Mouse (Mus musculus): ENCODE results near the gene Ppp1r14a.

Gene Ppp1r14a

DNA sequence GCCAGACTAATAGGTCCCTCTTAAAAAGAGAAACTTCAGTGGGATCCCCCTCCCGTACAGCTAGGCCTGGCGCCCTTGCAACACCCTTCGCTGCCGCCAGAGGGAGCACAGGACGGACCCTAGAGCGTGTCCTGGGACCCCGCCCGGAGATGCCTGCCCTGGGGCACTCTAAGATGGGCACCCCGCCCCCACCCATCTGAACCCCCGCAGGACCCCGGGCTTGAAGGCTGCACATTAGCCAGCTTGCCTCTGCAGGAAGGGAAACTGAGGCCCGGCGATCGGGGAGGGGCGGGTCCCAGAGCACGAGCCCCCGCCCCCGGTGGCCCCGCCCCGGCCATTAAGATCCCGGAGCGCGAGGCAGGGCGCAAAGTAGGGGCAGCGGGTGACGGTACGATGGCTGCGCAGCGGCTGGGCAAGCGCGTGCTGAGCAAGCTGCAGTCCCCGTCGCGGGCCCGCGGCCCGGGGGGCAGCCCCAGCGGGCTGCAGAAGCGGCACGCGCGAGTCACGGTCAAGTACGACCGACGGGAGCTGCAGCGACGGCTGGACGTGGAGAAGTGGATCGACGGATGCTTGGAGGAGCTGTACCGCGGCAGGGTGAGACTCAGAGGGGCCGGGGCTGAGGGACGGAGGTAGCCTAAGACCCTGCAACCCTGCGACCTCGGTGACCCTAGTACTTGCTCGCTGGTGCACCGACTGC lies at the start of gene Ppp1r14a:
Ppp1r14a (plus strand) TSS at position 367 of the 697 bp plus-strand sequence.
- peak; percentile 86 for DNase-seq

DNA sequence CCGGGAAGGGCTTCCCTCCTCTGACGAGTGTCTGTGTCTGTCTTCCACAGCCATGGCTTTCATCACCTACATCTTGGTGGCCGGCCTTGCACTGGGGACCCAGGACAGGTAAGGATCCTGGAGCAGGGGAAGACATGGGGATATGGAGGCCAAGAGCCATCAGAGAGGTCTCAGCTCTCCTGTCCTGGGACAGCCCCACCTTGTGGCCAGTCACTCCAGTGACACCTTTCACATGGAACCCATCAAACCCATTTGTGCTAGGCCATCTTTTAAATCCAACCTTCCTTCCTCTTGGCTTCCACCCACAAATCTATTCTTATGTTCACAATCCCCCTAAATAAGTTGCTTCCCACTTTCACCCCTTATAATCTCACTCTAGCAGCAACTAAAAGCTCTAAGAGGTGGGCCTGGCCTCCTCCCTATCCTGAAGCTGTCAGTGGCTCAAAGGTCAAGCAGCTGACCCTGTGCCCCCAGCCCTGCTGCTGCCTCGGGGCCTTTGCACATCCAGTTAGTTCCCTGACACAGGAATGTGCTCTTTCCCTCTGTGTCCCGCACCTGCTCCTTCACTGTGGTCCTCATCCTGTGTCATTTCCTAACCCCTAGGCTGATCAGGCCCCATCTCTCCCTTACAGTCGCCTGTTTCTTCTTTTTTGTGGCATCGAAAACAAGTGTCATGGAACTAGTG lies 44.2 kb upstream of the Ppp1r14a start:
- DNase-seq: peak; percentile 49

DNA sequence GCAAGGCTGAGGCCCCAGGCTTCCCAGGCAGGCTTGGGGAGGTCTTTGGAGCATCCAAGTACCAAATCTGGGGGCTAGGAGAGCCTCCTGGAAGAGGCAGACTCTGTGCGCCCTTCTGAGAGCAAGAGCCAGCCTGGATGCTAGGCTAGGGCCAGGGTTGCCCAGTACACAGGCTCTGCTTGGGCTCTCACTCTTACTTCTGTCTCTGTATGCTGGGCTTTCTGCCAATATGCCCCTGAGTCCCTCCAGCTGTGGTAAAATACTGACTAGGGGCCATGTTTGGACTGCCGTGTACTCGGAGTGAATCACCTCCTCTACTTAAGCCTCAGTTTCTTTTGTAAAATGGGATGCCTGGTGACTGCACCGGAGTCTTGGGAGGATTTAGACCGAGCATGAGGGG lies 43.1 kb upstream of the Ppp1r14a start:
- peak; percentile 39 for DNase-seq

DNA sequence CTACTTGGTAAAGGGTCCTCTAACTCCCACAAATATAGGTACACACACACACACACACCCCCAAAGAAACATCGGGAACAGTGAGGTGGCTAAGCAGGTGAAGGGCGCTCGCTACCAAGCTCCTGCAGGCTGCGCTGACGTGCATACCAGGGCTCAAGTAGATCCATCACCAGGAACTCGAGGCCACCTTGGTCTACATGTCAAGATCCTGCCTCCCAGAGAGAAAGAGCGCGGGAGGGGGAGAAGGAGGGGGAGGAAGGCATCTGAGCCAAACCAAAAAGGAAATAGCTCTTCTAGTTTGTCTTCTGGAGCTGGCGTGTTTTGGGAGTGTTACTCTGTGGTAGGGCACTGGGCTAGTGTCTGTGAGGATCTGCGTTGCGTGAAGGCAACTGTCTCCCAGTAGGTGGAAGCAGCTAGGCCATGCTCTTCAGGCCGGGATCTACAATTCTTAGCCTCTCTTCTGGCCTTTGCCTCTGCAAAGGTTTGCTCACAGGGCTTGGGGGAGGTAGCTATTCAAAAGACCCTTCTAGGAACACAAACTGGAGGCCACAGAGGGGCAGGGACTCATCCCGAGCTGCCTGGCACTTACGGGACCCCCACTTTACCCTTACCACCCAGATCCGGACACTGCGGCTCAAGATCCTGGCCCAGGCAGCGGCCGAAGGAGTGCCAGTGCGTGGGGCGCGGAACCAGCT lies 42.3 kb upstream of the Ppp1r14a start:
- DNase-seq: no peak

DNA sequence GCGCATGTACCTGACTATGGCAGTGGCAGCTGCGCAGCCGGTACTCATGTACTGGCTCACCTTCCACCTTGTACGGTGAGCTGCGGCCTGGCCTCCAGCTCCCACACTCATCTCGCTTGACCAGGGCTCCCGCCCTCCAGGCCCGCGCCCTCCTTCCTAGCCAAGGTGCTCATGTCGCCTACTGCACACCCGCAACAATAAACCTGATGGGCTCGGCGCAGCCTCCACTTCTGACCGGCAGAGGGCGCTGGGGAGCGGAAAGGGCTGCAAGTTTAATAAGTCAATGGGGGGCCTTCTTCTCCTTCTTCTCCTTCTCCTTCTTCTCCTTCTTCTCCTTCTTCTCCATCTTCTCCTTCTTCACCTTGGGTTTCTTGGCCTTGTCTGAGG lies 41.8 kb upstream of the Ppp1r14a start:
- peak; percentile 87 for DNase-seq

DNA sequence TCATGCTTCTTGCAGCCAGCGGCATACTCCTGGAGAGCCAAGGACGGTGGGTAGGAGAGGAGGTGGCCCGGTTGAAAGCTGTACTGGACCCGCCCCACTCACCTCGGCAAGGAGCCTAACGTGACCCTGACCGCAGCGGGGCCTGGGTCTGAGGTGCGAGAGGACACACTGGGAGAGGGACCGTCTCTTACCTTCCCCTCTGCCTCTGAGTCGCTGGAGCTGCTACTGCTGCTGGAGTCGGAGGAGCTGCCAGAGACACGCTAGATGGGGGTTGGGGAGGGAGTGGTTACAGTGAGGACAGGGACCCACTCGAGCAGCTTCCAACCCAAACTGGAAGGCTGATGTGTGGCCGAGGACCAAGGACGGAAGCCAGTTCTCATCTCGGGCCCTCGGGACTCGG lies 41.4 kb upstream of the Ppp1r14a start:
- no peak for DNase-seq

DNA sequence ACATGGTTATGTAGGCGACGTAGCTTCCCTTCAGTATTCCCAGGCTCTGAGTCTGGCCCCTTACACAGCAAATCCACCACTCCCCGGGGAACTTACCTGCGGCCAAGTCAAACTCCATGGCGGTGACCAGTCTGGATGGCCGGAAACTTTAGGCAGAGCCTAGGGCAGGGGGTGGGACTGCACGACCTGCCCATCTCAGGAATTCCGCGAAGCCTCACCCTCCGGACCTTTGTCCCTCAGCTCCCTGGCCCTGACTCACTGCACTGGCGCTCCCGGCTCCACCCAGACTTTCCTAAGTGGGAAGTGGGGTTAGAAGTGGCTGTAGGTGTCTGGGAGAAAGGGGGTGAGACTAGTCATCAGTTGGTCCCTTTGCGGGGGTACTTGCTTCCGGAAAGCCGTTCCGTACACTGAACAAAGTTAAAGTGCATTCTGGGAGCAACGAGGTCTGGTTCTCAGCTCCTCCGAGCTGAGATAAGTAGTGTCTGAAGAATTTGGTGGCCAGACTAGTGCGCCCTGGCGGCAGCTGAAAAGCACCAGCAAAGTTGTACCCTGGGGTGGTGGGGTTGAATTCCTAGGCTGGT lies 40.8 kb upstream of the Ppp1r14a start, which contains the start of gene 2200002D01Rik:
2200002D01Rik (minus strand) TSS at position 206 of the 581 bp plus-strand sequence.
- DNase-seq: peak; percentile 60

DNA sequence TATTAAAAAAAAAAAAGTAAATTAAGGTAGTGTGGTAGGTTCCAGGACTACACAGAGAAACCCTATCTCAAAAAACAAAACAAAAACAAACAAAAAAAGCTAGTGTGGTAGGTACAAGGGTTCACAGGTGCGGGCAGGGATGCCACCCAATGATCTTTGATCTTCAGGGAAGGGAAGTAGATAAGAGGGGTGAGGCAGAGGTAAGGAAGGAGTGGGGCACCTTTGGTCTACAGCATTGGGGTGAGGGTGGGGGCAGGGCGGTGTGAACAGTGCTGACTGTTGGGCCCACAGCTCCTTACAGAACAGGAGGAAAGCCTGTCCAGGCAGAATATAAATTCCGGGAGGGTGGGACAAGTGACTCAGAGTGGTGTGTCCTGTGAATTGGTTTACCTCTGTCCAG lies 37.9 kb upstream of the Ppp1r14a start:
- DNase-seq: no peak

DNA sequence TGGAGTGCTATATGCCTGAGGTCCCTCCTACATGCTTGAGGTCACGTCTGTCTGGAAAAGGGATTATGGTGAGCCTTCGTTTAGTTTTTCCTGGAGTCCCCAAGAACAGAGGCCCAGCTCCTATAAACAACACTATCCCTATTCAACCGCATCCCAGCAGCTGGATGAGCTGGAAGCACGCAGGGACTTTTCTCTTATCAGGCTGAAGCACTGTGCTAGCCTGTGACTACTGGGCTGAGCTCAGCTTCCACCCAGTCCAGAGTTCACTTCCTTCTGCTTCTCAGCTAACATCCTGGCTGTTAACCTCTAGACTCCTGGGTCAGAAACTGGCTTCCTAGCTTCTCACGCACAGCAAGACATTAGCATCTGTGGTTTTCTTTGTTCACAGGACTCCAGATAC lies 35.3 kb upstream of the Ppp1r14a start:
- no peak for DNase-seq

DNA sequence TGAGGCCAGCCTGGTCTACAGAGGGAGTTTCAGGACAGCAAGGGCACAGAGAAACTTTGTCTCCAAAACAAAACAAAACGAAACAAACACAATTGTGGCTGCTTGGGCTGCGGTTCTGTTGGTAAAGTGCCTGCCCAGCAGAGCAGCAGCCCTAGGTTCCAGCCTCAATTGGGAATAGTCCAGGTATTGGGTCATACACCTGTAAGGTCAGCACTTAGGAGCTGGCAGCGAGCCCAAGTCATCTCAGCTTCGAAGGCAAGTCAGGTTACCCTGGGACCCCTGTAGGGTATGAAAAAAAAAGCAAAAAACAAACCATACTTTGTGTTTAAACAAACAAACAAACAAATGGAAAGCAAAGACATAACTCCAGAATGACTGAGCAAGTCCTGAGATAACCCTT lies 33.2 kb upstream of the Ppp1r14a start:
- DNase-seq: peak; percentile 55

DNA sequence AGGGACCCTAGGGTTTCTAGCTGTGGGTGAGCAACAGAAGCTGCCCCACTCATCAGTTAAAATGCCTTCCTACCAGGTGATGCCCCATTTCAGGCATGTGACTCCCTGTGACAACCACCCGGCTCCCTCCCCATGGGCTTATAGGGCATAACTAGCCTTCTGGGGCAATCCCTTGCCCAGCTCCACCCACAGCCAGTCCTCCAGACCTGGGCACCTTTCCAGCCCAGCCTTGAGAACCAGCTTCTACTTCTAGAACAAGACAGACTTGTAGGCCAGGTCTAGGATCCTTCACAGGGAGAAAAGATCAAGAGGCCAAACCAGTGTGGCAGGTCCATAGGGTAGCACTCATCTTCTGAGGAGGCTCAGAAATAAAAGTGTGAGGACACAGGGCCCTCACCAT lies 31.7 kb upstream of the Ppp1r14a start:
- DNase-seq: peak; percentile 93

DNA sequence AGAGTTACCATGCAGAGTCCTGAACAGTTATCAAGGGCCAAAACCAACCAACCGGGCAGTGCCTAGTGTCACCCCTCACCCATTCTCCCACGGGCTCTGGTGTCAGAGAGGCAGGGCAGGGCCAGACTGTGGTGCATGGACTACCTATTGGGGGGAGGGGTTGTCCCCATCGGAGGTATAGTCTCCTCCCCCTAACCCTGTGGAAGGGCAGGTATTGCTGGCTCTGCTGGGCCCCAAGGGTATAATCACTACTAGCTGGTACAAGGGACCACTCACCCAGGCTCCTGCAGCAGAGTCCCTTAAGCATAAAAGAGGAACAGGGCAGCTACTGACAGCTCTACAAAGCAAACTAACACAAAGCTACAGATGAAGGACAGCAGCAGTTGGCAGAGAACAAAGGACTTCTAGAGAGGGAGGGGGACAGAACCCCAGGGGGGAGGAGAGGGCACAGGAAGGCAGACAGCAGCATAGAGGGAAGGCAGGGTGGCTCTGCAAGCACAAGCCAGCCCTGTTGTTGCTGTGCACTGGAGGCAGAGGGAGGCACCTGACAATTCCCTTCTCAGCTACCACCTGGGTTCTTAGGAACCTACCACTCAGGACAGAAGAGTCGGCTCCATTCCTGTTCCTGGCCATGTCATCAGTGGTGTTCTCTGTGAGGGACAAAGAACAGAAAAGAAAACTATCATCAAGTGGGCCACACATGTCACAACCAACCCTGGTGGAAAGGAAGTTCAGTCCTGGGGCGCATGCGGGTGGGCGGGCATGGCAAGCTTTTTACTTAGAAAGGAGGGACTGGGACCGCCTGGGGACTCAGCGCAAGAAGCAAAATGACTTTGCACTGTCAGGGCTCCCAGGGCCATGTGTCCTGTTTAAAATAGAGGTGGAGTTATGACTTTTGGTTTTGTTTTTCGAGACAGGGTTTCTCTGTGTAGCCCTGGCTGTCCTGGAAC lies 29.1 kb upstream of the Ppp1r14a start:
- DNase-seq: no peak

DNA sequence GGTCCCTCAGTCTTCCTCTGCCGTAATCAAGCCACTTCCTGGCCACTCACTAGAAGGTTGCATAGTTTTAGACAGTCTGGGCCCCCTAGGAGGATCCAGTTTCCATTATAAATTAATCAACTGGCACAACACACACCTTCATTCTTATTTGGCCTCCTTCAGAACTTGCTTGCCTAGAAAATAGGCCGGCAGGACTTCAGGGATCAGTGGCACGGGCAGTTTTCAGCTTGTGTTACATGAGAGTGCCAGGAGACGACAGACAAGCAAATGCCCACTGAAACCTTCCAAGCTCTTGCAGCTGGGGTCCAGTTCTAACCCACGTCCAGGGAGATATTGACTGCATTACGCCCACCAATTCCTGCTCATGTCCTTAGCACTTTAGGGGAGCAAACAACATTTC lies 27.0 kb upstream of the Ppp1r14a start:
- no peak for DNase-seq

DNA sequence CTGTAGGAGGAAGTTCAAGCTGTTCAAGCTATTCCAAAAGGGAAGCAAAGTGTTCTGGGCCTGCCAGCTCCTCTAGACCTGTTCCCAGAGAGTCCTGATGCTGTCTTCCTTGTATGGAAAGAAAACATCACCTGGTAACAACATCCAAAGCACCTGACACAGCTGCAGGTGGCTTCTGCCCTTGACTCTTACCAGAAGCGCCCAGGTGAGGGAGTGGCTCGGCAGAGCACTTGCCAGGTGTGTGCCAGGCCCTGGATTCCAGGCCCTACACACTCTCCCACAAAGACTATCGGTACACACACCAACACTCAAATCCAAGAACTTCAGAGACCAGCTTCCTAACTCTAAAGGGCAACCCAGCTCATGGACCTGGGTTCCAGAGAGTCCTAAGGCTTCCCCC lies 25.3 kb upstream of the Ppp1r14a start:
- DNase-seq: no peak

DNA sequence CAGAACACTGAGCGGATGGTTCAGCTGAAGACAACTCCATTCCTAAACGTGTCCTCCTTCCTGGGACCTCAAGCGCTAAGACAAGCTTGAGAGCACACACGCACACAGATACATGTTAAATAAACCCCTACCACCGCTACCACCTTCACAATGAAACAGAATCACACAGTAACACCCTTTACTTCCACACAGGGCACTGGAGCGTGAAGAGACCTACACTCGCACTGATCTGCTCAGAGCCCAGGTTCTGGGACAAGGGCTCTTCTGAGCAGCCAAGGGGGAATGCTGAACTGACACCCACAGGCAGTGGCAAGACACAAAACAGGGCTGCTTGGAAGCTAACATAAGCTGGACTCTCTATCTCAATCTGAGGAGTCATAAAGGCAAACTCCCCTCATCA lies 23.5 kb upstream of the Ppp1r14a start:
- no peak for DNase-seq

DNA sequence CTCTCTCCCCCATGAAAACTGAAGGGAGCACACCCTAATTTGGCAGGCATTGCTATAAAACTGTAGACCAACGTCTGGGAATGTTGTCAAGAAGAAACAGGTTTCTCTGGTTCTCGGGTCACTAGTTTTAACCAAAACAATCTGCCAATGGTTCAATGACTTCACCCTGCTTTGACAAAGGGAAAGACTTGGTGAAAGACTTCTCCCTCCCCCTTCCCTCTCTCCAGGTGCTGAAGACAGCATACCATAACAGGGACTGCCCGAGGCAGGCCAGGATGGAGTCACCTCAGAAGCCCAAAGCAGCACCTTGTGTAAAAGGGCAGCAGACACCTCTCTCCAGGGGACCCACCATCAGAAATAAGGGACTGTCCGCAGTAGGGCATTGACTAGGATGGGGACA lies 22.2 kb upstream of the Ppp1r14a start:
- peak; percentile 62 for DNase-seq

DNA sequence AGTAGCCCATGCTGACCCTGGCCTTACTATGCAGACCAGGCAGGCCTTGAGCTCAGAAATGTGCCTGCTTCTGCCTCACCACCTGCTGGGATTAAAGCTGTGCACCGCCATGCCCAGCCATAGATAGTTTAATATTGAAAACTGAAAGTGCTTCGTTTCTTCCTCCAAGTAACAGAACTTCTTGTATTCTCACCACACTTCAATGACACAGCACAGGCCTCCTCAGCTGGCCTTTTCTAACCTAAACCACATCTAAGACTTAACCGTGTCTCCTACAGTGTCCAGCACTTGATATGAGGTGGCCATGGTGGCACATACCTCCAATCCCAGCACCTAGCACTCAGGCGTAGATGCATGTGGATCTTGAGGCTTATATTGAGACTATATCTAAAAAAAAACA lies 18.7 kb upstream of the Ppp1r14a start:
- DNase-seq: no peak

DNA sequence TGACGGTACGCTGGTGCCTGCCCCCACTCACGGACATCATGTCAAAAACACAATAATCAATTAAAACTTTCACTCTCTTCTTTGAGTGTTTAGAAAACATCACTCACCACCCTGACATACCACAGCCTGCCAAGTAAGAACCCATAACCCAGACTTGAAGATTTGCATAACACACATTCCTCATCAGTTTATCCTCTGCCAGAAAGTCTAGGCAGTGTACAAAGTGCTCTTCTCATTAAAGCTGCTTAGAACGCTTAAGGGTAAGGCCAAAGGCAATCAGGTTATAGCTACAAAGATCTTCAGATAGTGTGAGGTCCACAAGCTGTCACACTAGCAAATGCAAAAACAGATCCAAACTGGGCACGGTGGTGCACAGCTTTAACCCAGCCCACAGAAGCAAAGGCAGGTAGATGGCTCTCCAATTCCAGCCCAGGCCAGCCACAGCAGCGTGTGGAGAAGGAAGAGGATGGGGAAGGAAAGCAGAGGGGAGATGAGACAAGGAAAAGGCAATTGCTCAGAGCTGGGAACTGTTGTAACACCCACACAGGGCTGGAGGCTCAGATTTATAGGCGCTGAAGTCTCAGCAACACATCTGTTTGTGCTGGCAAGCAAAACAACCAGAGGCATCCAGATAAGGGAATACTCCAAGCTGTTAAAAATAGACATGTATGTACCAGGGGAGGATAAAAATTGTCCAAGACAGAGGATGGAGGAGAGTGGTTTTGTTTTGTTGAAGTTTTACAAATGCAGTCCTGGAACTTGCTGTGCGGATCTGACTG lies 17.2 kb upstream of the Ppp1r14a start:
- peak; percentile 45 for DNase-seq

DNA sequence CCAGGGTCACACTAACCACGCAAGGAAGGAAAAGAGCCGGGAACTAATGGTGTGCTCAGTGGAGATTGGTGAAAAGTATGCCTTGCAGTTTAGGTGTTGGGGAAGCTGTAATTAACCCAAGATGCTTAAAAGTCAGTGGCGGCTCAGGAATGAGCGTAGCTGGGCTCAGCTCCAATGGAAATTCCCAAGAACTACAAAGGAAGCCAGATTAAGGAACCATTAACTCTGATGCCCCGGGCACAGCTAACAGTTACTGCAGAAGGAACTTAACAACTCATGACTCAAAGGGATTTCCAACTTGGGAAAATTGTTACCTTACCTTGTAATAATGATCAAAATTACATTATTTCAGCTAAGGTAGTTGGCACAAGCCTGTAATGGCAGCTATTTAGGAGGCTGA lies 12.4 kb upstream of the Ppp1r14a start:
- no peak for DNase-seq

DNA sequence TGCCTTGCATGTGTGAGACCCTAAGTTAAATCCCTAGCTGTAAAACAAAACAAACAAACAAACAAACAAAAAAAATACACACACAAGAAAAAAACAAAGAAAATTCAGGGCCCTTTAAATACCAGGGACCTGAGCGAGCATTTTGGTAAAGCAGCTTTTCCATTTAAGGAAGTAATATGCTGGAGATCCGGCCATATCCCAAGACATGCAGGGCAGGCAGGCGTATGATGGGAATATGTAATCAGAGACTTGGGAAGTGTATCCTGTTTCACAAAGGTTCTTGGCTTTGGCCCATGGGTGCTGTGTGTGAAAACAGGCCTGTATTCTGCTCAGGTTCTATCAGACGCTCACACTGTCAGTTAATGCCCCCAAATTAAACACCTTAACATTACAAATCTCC lies 11.6 kb upstream of the Ppp1r14a start:
- DNase-seq: no peak

DNA sequence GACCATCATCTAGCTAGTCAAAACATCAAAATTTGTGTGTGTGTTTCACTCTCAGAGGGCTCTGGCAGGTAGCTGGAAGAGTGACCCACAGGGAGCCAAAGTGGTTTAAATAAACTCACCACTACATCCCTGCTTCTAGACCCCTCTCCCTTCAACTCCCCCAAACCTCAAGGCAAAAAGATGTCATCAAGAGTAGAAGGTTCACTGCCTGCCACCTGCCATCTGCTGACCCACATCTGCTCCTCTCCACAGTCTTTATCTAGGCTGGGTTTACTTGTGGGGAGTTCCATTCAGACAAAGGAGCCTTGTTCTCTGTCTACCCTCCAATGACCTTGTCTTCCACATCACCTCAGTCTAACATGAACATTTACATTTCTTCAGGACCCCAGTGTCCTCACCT lies 9.8 kb upstream of the Ppp1r14a start:
- no peak for DNase-seq

DNA sequence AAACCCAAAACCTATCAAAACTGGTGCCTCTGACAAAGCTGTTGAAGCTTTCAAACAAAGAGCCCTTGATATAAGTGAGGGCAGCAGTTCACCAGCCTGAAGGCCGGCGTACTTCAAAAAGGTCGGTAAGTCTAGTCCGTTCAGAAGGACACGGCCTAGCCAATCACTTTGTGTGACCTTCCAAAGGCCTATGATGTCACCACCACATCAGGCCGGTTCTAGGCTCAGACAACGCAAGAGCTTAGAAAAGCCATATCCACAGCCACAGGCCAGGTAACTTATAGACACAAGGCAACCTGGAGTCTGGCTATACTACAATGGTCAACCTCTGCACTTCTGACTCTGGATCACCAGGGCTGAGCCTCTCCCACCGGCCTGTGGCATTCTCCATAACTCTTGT lies 9.2 kb upstream of the Ppp1r14a start:
- DNase-seq: no peak
